Mouse (Mus musculus) midbrain, embryonic 14.5 days (tissue): ENCODE data around the gene Rsg1. TPM values are rescaled to one million over a fixed set of nuclear protein-coding genes. Genes with fewer than 3 reads are reported as not detected.

Experiments
- ATAC-seq: fragments of 200-750 bp; cut with Nextera tagmentation; 2 replicates; pipeline ENCODE4 v1.8.0; 2017; ENCODE audit warnings: moderate number of reproducible peaks, moderate library complexity; ENCODE audit not compliant: low FRiP score, low TSS enrichment
- DNase-seq: peaks from one replicate; pipeline ENCODE4 v3.0.0-alpha.2; 2015
- H3K27ac ChIP-seq: fragments of 300-500 bp; sonication (generic); replicated peaks from 2 replicates; pipeline ENCODE4 v1.5.1; 2014; ENCODE audit warnings: mild to moderate bottlenecking, low read depth, low read length, moderate library complexity
- H3K27me3 ChIP-seq: fragments of 300-500 bp; sonication (generic); 2 replicates; pipeline ENCODE4 v1.6.1; 2014; ENCODE audit warnings: low read length, control low read depth, mixed read lengths; ENCODE audit not compliant: control insufficient read depth, insufficient read depth
- H3K36me3 ChIP-seq: fragments of 300-500 bp; sonication (generic); 2 replicates; pipeline ENCODE4 v1.6.1; 2014; ENCODE audit warnings: low read length, control low read depth; ENCODE audit not compliant: control insufficient read depth, insufficient read depth
- H3K4me1 ChIP-seq: fragments of 300-500 bp; sonication (generic); 2 replicates; pipeline ENCODE4 v1.6.1; 2014; ENCODE audit warnings: mild to moderate bottlenecking, antibody characterized with exemption, low read length, control low read depth; ENCODE audit not compliant: control insufficient read depth, insufficient read depth
- H3K4me2 ChIP-seq: fragments of 300-500 bp; sonication (generic); 2 replicates; pipeline ENCODE4 v1.6.1; 2014; ENCODE audit warnings: mild to moderate bottlenecking, low read length, moderate library complexity
- H3K4me3 ChIP-seq: fragments of 300-500 bp; sonication (generic); replicated peaks from 2 replicates; pipeline ENCODE4 v1.5.1; 2014; ENCODE audit warnings: low read depth, low read length
- H3K9ac ChIP-seq: fragments of 300-500 bp; sonication (generic); replicated peaks from 2 replicates; pipeline ENCODE4 v1.6.1; 2014; ENCODE audit warnings: mild to moderate bottlenecking, low read length, moderate library complexity
- H3K9me3 ChIP-seq: fragments of 300-500 bp; sonication (generic); 2 replicates; pipeline ENCODE4 v1.6.1; 2016; ENCODE audit warnings: low read length, control low read depth, mixed read lengths; ENCODE audit not compliant: control insufficient read depth
- WGBS: fragments of 180-500 bp; shearing (Covaris S2); extraction: QIAGEN DNeasy Blood & Tissue Kit; methylation state at CpG from one replicate; pipeline ENCODE4 v1.1.7; 2014; 5-methylcytosine and 5-hydroxymethylcytosine counted together
- polyA plus RNA-seq: library from polyadenylated mRNA; unstranded; fragments of >200 nt; fragmentation: Nextera tagmentation; extraction: Ambion mirVana; gene quantifications from 2 replicates; pipeline ENCODE4 v1.2.1, GENCODE M21; 2014

The Rsg1 gene
- polyA plus RNA-seq, 1 experiment from 2014 or later = 5.7 TPM

DNA sequence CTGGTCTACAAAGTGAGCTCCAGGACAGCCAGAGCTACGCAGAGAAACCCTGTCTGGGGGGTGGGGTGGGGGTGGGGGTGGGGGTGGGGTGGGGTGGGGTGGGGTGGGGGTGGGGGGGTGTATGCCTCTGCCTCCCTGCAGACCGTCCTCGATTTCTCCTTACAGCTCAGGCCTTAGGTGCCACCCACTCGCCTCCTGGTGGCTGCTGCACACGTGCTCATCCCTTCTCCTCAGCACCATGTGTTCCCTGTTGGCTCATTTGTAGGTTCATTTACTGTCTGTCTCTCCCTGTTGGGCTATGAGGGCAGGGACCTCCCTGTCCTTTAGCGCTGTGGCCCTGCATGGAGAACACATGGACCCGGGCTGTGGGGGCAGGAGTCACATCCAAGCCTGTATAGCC, 57.5 kb downstream of the Rsg1 start:
- WGBS = 91% methylated on average over 7 of the region's 7 CpGs
- Histone ChIP-seq H3K36me3 (no peaks in the 10 kb centered on the region), H3K4me1 (peaks cover 19% of the 10 kb centered on the region; the same call in 1 of the 2 replicates), H3K27me3 (no peaks in the 10 kb centered on the region), H3K4me3 (no peak overlapping the region), H3K9me3 (no peaks in the 10 kb centered on the region), H3K27ac (no peak overlapping the region), H3K9ac (no peak overlapping the region), H3K4me2 (no peak overlapping the region)
- DNase-seq = no peak
- no peak for ATAC-seq

DNA sequence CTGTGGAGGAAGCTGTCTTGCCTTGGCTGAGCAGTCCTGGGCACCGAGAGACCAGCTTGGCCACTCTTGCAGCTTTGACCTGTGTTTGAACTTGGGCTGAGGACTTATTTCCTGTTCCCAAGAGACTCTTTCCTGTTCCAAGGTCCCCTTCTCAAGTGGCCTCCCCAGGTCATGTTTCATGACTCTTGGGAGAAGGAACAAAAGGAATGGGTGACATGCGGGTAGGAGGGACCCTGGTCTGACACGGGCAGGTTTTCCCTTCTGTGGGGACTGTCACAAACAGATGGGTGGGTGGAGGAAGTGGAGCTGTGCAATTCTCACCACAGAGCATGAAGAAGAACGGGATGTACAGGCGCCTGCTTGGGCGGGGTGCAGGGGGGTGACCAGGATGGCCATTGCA, 58.0 kb downstream of the Rsg1 start:
- no peaks in the 10 kb centered on the region for H3K36me3 ChIP-seq
- H3K4me2 ChIP-seq = no peak overlapping the region
- peaks cover 19% of the 10 kb centered on the region; the same call in 1 of the 2 replicates for H3K4me1 ChIP-seq
- WGBS = 87% methylated on average over 6 of the region's 6 CpGs
- no peak overlapping the region for H3K27ac ChIP-seq
- H3K9me3 ChIP-seq = no peaks in the 10 kb centered on the region
- no peak for DNase-seq
- no peak overlapping the region for H3K4me3 ChIP-seq
- no peaks in the 10 kb centered on the region for H3K27me3 ChIP-seq
- no peak for ATAC-seq
- no peak overlapping the region for H3K9ac ChIP-seq

DNA sequence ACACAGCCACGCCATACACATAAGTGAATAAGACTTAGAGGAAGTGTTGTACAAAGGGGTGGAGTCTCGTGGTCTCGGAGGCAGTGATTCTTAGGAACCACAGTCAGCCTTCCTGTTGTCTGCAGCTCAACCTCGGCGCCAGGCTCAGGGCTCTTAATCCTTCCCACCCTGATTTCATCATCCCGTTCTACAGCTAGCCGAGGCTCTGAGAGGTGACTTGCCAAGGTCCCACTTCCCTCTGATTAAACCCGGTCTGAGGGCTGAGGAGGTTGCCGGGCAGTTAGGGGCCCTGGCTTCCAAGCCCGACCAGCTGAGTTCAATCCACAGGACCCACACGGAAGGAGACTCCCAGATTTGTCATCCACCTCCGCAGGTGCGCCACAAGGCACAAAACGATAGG, 59.1 kb downstream of the Rsg1 start:
- Histone ChIP-seq H3K9ac (no peak overlapping the region), H3K4me2 (0 out of 2 replicates have a peak overlapping the region, but pooled peaks have one; percentile 17), H3K27ac (no peak overlapping the region), H3K4me3 (no peak overlapping the region), H3K27me3 (no peaks in the 10 kb centered on the region), H3K9me3 (no peaks in the 10 kb centered on the region), H3K36me3 (no peaks in the 10 kb centered on the region), H3K4me1 (peaks cover 19% of the 10 kb centered on the region; the same call in 1 of the 2 replicates)
- DNase-seq (no peak), ATAC-seq (no peak)
- 19% methylated on average over 14 of the region's 14 CpGs for WGBS

- Histone ChIP-seq H3K4me3 (no peak overlapping the region), H3K27me3 (no peaks in the 10 kb centered on the region), H3K36me3 (no peaks in the 10 kb centered on the region), H3K9ac (no peak overlapping the region), H3K9me3 (no peaks in the 10 kb centered on the region), H3K4me2 (peak overlapping the region; percentile 27), H3K4me1 (peaks cover 21% of the 10 kb centered on the region; the same call in 1 of the 2 replicates), H3K27ac (peak overlapping the region; percentile 74; the same call in 1 of the 2 replicates)
- ATAC-seq = peak; percentile 53
- DNase-seq = peak; percentile 90
- 17% methylated on average over 12 of the region's 12 CpGs for WGBS
Observed at GRCm38 (mm10) chr4:141273296-141273695, 59.5 kb downstream of the Rsg1 start.

GRCm38 (mm10) chr4:141274485-141275341, 61.0 kb downstream of the Rsg1 start:
- Histone ChIP-seq H3K4me1 (peaks cover 25% of the 10 kb centered on the region; the same call in 1 of the 2 replicates), H3K36me3 (no peaks in the 10 kb centered on the region), H3K27me3 (no peaks in the 10 kb centered on the region), H3K4me3 (no peak overlapping the region), H3K9me3 (no peaks in the 10 kb centered on the region), H3K27ac (peak overlapping the region; percentile 74), H3K4me2 (peak overlapping the region; percentile 42), H3K9ac (no peak overlapping the region)
- ATAC-seq (peak; percentile 76), DNase-seq (peak; percentile 81)
- 8% methylated on average over 23 of the region's 23 CpGs for WGBS

Other genes starting within 250 kb of the Rsg1 start
- 162 and 173 TPM in 2 replicates for gene Atp13a2, start 227.1 kb upstream of the Rsg1 start, polyA plus RNA-seq
- gene Mfap2, start 203.5 kb upstream of the Rsg1 start, polyA plus RNA-seq = 142 and 169 TPM in 2 replicates
- 7.2 and 7.4 TPM in 2 replicates for gene Crocc, start 153.4 kb upstream of the Rsg1 start, polyA plus RNA-seq
- 38.4 and 43.3 TPM in 2 replicates for gene Necap2, start 135.6 kb upstream of the Rsg1 start, polyA plus RNA-seq
- gene Spata21, start 125.6 kb upstream of the Rsg1 start, polyA plus RNA-seq = 0.24 TPM in 1 of 2 replicates, not detected in the other
- gene Szrd1, start 74.2 kb upstream of the Rsg1 start, polyA plus RNA-seq = 17.1 and 38.5 TPM in 2 replicates
- 28.6 and 31.9 TPM in 2 replicates for gene Fbxo42, start 66.0 kb upstream of the Rsg1 start, polyA plus RNA-seq
- 0.84 and 0.89 TPM in 2 replicates for gene Arhgef19, start 25.5 kb downstream of the Rsg1 start, polyA plus RNA-seq
- 1.2 and 1.7 TPM in 2 replicates for gene Epha2, start 87.3 kb downstream of the Rsg1 start, polyA plus RNA-seq
- 26.7 and 37.2 TPM in 2 replicates for gene Fam131c, start 154.3 kb downstream of the Rsg1 start, polyA plus RNA-seq
- 0.11 TPM in 1 of 2 replicates, not detected in the other for gene Clcnka, start 184.8 kb downstream of the Rsg1 start, polyA plus RNA-seq
- gene Clcnkb, start 202.1 kb downstream of the Rsg1 start, polyA plus RNA-seq = not detected in 2 replicates
- not detected in 2 replicates for gene Hspb7, start 206.8 kb downstream of the Rsg1 start, polyA plus RNA-seq
- 0.24 and 0.74 TPM in 2 replicates for gene Srarp, start 222.1 kb downstream of the Rsg1 start, polyA plus RNA-seq
- gene Zbtb17, start 230.7 kb downstream of the Rsg1 start, polyA plus RNA-seq = 42.0 and 49.2 TPM in 2 replicates